Mouse (Mus musculus): Measurements from ENCODE around the gene Rgp1.

The Rgp1 gene

DNA sequence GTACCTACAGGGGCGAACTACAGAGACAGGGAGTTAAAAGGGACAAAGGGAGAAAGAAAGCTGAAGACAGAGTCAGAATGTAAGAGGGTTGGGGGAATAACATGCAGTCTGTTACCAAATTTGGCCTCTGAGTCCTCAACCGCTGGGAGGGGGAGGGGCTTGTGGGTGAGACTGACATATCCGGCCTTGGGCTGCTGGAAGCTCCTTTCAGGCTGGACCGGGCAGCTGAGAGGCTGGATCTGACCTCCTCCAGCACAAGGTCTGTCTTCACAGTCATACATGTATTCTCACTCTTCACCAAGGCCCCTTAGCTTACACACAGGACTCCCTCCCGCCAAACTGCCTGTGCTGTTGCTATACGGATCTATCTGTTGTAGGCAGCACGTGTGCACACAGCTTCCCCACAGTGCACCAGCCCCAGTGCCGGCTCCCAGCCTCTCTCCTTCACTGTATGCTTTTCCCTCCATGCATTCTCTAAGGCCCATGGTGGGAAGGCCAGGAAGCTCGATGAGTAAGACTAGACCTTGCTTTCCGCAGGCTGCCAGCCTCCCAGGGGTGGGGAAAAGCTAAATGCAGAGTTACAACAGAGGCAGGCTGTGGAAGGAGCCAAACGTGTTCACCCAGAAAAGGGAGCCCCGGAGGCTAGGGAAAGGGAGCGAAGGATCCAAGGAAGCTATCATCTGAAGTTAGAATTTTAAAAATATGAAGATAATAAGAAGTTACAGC is 19.7 kb upstream of the Rgp1 start:
- CTCF ChIA-PET, result interaction anchor here (0.6 to 2.4 kb wide), 8 partner anchors 28 to 72 kb away, joined by 3 to 10 read pairs (median 4); partner anchors contain the start of gene Arhgef39 (in 1 of the 4)
- POLR2A ChIA-PET, result interaction anchor here (0.6 to 14.2 kb wide), 28 partner anchors 10 to 558 kb away, joined by 3 to 293 read pairs (median 4); partner anchors contain the start of genes Gba2 (in 3 of the 4), Rgp1 (in 3 of the 4), Arhgef39 (in 1 of the 4) and Msmp (in 1 of the 4)

DNA sequence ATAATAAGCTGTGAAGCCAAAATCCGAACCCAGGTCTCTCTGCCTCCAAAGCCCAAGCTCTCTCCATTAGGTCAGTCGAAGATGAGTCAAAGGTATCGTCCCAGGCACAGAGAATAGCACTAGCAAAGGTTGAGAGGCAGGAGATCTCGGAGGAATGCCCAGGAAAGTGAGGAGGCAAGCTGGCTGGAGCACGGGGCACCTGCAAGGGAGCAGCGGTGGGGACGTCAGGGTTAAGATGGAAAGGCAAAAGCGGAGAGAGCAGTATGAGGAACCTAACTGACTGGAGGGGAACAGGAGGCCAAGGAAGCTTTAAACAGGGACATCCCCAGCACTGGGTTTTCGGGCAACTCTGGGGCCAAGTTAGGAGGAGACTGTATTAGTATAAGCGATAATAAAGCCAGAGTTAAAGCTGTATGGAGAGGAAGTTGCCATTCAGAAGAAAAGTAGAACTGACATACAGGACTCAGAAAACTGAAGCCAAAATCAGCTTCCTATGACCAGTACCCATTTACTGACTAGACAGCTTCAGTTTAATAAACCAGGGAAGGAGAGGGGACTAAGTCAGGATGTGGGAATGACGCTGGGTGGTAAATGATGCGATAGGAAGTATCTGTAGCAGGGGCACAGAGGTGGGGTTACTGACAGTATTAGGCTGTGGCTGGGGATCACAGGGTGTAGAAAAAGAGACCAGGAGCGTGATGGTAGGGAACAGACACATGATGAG is 18.8 kb upstream of the Rgp1 start:
- ChIA-PET POLR2A (interaction anchor here (0.6 to 14.2 kb wide), 23 partner anchors 7 to 559 kb away, joined by 3 to 293 read pairs (median 4); partner anchors contain the start of genes Gba2 (in 3 of the 4), Rgp1 (in 3 of the 4), Ccdc107 (in 1 of the 4) and Msmp (in 1 of the 4)), CTCF (interaction anchor here in 3 of 4 experiments (0.9 to 2.4 kb wide), 6 partner anchors 19 to 35 kb away, joined by 3 to 10 read pairs (median 4); partner anchors contain the start of genes Gba2 (in 1 of the 3) and Rgp1 (in 1 of the 3))

- CTCF ChIA-PET, result interaction anchor here in 1 of 4 experiments (1.0 kb wide), 1 partner anchor 19 kb away, joined by 5 read pairs; the partner anchor contains the start of genes Gba2 and Rgp1
- POLR2A ChIA-PET, result interaction anchor here in 3 of 4 experiments (0.6 to 14.2 kb wide), 16 partner anchors 8 to 731 kb away, joined by 3 to 293 read pairs (median 4); partner anchors contain the start of genes Gba2 (in 2 of the 3), Rgp1 (in 2 of the 3), Ccdc107 (in 1 of the 3) and Msmp (in 1 of the 3)
Observed at GRCm38 (mm10) chr4:43560243-43560611, 18.3 kb upstream of the Rgp1 start.

- ChIA-PET POLR2A (interaction anchor here in 3 of 4 experiments (1.0 to 14.2 kb wide), 15 partner anchors 10 to 146 kb away, joined by 3 to 293 read pairs (median 11); partner anchors contain the start of genes Gba2 (in 3 of the 3), Rgp1 (in 3 of the 3), Arhgef39 (in 1 of the 3) and Ccdc107 (in 1 of the 3)), CTCF (interaction anchor here in 2 of 4 experiments (1.5 to 2.0 kb wide), 2 partner anchors 109 to 129 kb away, joined by 3 to 4 read pairs; no protein-coding TSS in a partner anchor)
Observed at GRCm38 (mm10) chr4:43560976-43561375, 17.5 kb upstream of the Rgp1 start.

GRCm38 (mm10) chr4:43561436-43561996 is 17.0 kb upstream of the Rgp1 start:
- POLR2A ChIA-PET, result interaction anchor here (0.6 to 14.2 kb wide), 48 partner anchors 9 to 1823 kb away, joined by 3 to 293 read pairs (median 6); partner anchors contain the start of genes Gba2 (in 4 of the 4), Rgp1 (in 4 of the 4), Hint2 (in 2 of the 4) and Msmp (in 2 of the 4)
- CTCF ChIA-PET, result interaction anchor here in 3 of 4 experiments (1.4 to 2.2 kb wide), 9 partner anchors 12 to 130 kb away, joined by 3 to 11 read pairs (median 4); partner anchors contain the start of genes Gba2 (in 1 of the 3) and Rgp1 (in 1 of the 3)

DNA sequence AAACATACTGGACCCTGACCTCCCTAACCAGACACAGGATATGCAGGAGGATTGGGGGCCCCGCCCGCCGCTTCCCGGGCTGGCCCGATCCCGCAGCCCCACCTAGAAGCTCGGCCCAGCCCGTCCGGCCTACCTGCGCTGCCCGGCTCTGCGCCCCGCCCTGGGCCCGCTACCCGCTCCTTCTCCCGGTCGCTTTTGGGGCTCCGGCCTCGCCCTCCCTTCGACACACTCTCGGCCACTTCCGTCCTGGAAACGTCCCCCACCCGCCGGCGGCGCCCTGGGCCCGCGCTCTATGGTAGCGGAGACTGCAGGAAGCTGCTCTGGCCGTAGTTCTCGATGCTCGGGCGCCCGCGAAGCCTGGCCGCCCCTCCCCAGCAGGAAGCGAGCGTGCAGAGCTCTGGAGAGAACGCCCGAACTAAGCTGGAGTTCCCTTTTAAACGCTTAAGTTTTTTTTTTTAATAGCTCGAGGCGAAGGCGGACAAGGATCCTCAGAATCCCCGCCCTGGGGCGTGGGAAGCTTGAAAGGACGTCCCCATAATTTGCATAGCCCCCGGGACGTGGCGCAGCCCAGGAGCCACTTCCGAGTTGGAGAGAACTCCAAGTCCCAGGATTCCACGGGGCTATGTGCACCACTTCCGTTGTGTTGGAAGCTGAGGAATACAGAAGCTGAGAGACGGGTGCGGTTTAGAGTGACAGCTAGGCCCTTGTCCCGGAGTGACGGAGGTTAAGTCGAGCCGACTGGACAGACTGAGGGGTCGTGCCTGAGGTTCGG is 16.3 kb upstream of the Rgp1 start, which contains the start of the genes Creb3 and Tln1:
Creb3 (plus strand) TSS at position 336 of the 772 bp plus-strand sequence.
Tln1 (minus strand) TSS at position 695 of the 772 bp plus-strand sequence.
- ChIA-PET CTCF (interaction anchor here (0.5 to 2.2 kb wide), 33 partner anchors 9 to 536 kb away, joined by 3 to 11 read pairs (median 4); partner anchors contain the start of genes Arhgef39 (in 2 of the 4), Gba2 (in 2 of the 4), Rgp1 (in 2 of the 4) and Npr2 (in 1 of the 4)), POLR2A (interaction anchor here (0.5 to 14.2 kb wide), 96 partner anchors 8 to 1993 kb away, joined by 3 to 293 read pairs (median 5); partner anchors contain the start of genes Gba2 (in 4 of the 4), Rgp1 (in 4 of the 4), Ccdc107 (in 3 of the 4) and Arhgef39 (in 2 of the 4))

- ChIA-PET CTCF (interaction anchor here (0.5 to 2.2 kb wide), 33 partner anchors 8 to 537 kb away, joined by 3 to 11 read pairs (median 4); partner anchors contain the start of genes Arhgef39 (in 2 of the 4), Gba2 (in 2 of the 4), Rgp1 (in 2 of the 4) and Npr2 (in 1 of the 4)), POLR2A (interaction anchor here (0.5 to 14.2 kb wide), 95 partner anchors 8 to 1993 kb away, joined by 3 to 293 read pairs (median 5); partner anchors contain the start of genes Gba2 (in 4 of the 4), Rgp1 (in 4 of the 4), Ccdc107 (in 3 of the 4) and Arhgef39 (in 2 of the 4))
Observed at GRCm38 (mm10) chr4:43562769-43563600, 15.5 kb upstream of the Rgp1 start.

DNA sequence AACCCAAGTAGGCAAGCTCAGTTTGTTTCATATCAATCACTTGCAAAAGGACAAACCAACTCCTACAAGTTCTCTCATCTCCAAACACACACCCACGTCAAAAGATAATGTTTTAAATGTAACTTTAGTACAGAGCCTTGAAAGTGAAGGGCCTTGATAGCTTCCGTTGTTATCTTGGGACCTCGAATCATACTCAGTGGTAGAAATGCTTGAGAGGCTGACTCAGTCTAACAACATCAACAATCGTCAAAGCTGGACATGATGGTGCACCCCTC is 15.0 kb upstream of the Rgp1 start:
- POLR2A ChIA-PET, result interaction anchor here in 3 of 4 experiments (0.6 to 14.2 kb wide), 26 partner anchors 7 to 1789 kb away, joined by 3 to 293 read pairs (median 6); partner anchors contain the start of genes Gba2 (in 3 of the 3), Rgp1 (in 3 of the 3), Ccdc107 (in 1 of the 3) and Msmp (in 1 of the 3)
- CTCF ChIA-PET, result interaction anchor here in 3 of 4 experiments (0.7 to 2.2 kb wide), 8 partner anchors 15 to 68 kb away, joined by 3 to 11 read pairs (median 4); partner anchors contain the start of genes Arhgef39 (in 1 of the 3), Gba2 (in 1 of the 3), Npr2 (in 1 of the 3) and Rgp1 (in 1 of the 3)

DNA sequence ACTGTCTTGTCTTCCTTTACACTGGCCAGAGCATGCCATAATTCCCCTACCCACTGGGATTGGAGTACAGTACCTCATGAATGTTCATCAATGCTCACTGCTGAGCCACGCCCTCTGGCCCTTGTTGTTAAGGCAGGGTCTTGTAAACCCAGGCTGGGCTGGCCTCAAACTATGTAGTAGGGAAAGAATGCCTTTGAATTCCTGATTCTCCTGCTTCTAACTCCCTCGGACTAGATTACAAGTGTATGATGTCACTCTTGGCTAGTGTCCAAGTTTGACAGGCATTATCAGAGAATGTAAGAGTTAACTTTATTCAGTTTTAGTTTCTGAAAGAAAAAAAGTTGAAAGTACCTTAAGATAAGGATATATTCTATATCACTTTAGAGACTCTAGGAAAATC is 14.3 kb upstream of the Rgp1 start:
- CTCF ChIA-PET, result interaction anchor here in 1 of 4 experiments (2.0 kb wide), 1 partner anchor 15 kb away, joined by 6 read pairs; the partner anchor contains the start of genes Gba2 and Rgp1
- POLR2A ChIA-PET, result interaction anchor here (0.5 to 14.2 kb wide), 10 partner anchors 7 to 69 kb away, joined by 4 to 293 read pairs (median 11); partner anchors contain the start of genes Gba2 (in 3 of the 4), Rgp1 (in 3 of the 4), Msmp (in 1 of the 4) and Tpm2 (in 1 of the 4)

- ChIA-PET CTCF (no interaction called here), POLR2A (interaction anchor here in 2 of 4 experiments (1.2 to 14.2 kb wide), 3 partner anchors 9 to 14 kb away, joined by 3 to 293 read pairs (median 33); partner anchors contain the start of genes Rgp1 (in 2 of the 2), Gba2 (in 1 of the 2) and Msmp (in 1 of the 2))
Observed at GRCm38 (mm10) chr4:43567140-43567539, 11.4 kb upstream of the Rgp1 start.

GRCm38 (mm10) chr4:43571395-43572045 is 7.0 kb upstream of the Rgp1 start:
- ChIA-PET POLR2A (interaction anchor here in 2 of 4 experiments (0.7 to 5.1 kb wide), 6 partner anchors 9 to 596 kb away, joined by 3 to 33 read pairs (median 8); partner anchors contain the start of genes Creb3 (in 2 of the 2) and Tln1 (in 2 of the 2)), CTCF (interaction anchor here in 1 of 4 experiments (0.9 to 1.0 kb wide), 2 partner anchors 9 to 494 kb away, joined by 3 read pairs; partner anchors contain the start of genes Creb3 and Tln1)

- POLR2A ChIA-PET, result interaction anchor here in 2 of 4 experiments (1.4 to 17.8 kb wide), 3 partner anchors 13 to 49 kb away, joined by 5 to 293 read pairs (median 182); partner anchors contain the start of genes Creb3 (in 2 of the 2), Tln1 (in 2 of the 2) and Tpm2 (in 1 of the 2)
- CTCF ChIA-PET, result interaction anchor here in 2 of 4 experiments (1.0 to 1.3 kb wide), 2 partner anchors 11 to 13 kb away, joined by 3 to 4 read pairs; partner anchors contain the start of genes Creb3 (in 1 of the 2) and Tln1 (in 1 of the 2)
Observed at GRCm38 (mm10) chr4:43573561-43573960, 5.0 kb upstream of the Rgp1 start.

- ChIA-PET CTCF (interaction anchor here in 1 of 4 experiments (0.6 kb wide), 1 partner anchor 144 kb away, joined by 3 read pairs; no protein-coding TSS in a partner anchor), POLR2A (interaction anchor here (0.9 to 17.8 kb wide), 9 partner anchors 10 to 77 kb away, joined by 3 to 293 read pairs (median 5); partner anchors contain the start of genes Creb3 (in 2 of the 4) and Tln1 (in 2 of the 4))
Observed at GRCm38 (mm10) chr4:43575356-43575755, 3.2 kb upstream of the Rgp1 start.

All from embryonic stem cell, embryonic (primary cell).